Mouse (Mus musculus) forebrain, embryonic 16.5 days (tissue): ENCODE results near the gene Gm45234. TPM values are rescaled to one million over a fixed set of nuclear protein-coding genes. Genes with fewer than 3 reads are reported as not detected.
A peak's percentile ranks its signal among the peaks of the same experiment; 100 is the strongest.

ENCODE experiments used
- ATAC-seq: fragments of 200-750 bp; cut with Nextera tagmentation; 2 replicates; pipeline ENCODE4 v1.8.0; 2017; ENCODE audit warnings: mild to moderate bottlenecking, moderate library complexity
- H3K27ac ChIP-seq: fragments of 300-500 bp; sonication (generic); 2 replicates; pipeline ENCODE4 v1.5.1; 2014; ENCODE audit warnings: low read length, control low read depth
- H3K27me3 ChIP-seq: fragments of 300-500 bp; sonication (generic); replicated peaks from 2 replicates; pipeline ENCODE4 v1.6.1; 2014; ENCODE audit warnings: low read length; ENCODE audit not compliant: control insufficient read depth, insufficient read depth
- H3K36me3 ChIP-seq: fragments of 300-500 bp; sonication (generic); 2 replicates; pipeline ENCODE4 v1.6.1; 2014; ENCODE audit not compliant: control insufficient read depth, insufficient read depth
- H3K4me1 ChIP-seq: fragments of 300-500 bp; sonication (generic); replicated peaks from 2 replicates; pipeline ENCODE4 v1.6.1; 2014; ENCODE audit warnings: low read length; ENCODE audit not compliant: control insufficient read depth, insufficient read depth
- H3K4me2 ChIP-seq: fragments of 300-500 bp; sonication (generic); 2 replicates; pipeline ENCODE4 v1.6.1; 2014; ENCODE audit warnings: mild to moderate bottlenecking, low read length, control low read depth
- H3K4me3 ChIP-seq: fragments of 300-500 bp; sonication (generic); replicated peaks from 2 replicates; pipeline ENCODE4 v1.5.1; 2014; ENCODE audit warnings: mild to moderate bottlenecking, low read length, control low read depth
- H3K9ac ChIP-seq: fragments of 300-500 bp; sonication (generic); replicated peaks from 2 replicates; pipeline ENCODE4 v1.6.1; 2014; ENCODE audit warnings: low read depth, low read length, control low read depth
- H3K9me3 ChIP-seq: fragments of 300-500 bp; sonication (generic); 2 replicates; pipeline ENCODE4 v1.6.1; 2016; ENCODE audit warnings: low read length; ENCODE audit not compliant: control insufficient read depth
- WGBS: fragments of 180-500 bp; shearing (Covaris S2); extraction: QIAGEN DNeasy Blood & Tissue Kit; methylation state at CpG from one replicate; pipeline ENCODE4 v1.1.7; 2014; 5-methylcytosine and 5-hydroxymethylcytosine counted together
- polyA plus RNA-seq: library from polyadenylated mRNA; unstranded; fragments of >200 nt; fragmentation: Nextera tagmentation; extraction: Ambion mirVana; gene quantifications from 2 replicates; pipeline ENCODE4 v1.2.1, GENCODE M21; 2015

The Gm45234 gene
- polyA plus RNA-seq, 1 experiment from 2014 or later, result not detected

DNA sequence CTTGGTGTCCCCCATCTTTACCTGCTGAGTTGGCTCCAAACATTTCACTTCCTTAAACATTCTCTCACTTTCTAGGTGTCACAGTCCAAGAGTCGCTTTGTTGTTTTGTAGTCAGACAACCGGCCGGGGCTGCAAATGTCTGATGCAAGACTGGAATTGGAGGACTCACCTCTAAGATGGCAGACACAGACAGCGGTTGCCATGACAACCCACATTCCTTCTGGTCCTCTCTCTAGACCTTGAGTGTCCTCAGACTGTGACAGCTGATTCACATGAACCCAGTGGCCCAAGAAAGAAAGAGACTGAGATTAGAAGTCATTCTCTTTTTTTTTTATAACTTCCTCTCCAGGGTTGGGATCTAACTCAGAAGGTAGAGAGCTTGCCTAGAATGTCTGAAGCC, 33.7 kb upstream of the Gm45234 start:
- H3K9ac ChIP-seq, result no peak overlapping the region
- H3K4me3 ChIP-seq, result no peak overlapping the region
- no peaks in the 10 kb centered on the region for H3K36me3 ChIP-seq
- no peaks in the 10 kb centered on the region for H3K4me1 ChIP-seq
- H3K27ac ChIP-seq, result no peak overlapping the region
- H3K9me3 ChIP-seq, result no peaks in the 10 kb centered on the region
- 85% methylated on average over 4 of the region's 4 CpGs for WGBS
- no peak overlapping the region for H3K4me2 ChIP-seq
- ATAC-seq, result no peak
- H3K27me3 ChIP-seq, result no peaks in the 10 kb centered on the region

DNA sequence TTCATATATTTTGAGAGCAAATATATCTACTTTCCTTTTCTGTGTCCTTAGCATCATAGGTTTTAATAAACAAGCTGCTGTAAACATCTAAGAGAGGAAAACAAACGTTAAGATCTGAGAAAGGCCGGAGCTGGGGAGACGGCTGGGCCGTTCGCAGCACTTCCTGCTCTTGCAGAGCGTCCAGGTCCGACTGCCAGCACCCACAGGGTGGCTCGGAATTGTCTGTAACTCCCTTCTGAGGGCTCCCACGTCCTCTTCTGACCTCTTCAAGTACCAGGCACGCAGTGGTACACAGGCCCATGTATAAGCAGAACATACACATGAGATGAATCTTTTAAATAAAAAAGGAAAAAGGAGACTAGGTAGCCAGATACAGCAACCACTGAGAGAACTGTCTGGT, 31.9 kb upstream of the Gm45234 start:
- Histone ChIP-seq H3K9ac (no peak overlapping the region), H3K4me1 (0 out of 2 replicates have a peak, but pooled peaks cover under 1% of the 10 kb centered on the region), H3K4me2 (no peak overlapping the region), H3K36me3 (no peaks in the 10 kb centered on the region), H3K9me3 (no peaks in the 10 kb centered on the region), H3K27ac (no peak overlapping the region), H3K27me3 (no peaks in the 10 kb centered on the region), H3K4me3 (no peak overlapping the region)
- WGBS, result 85% methylated on average over 10 of the region's 10 CpGs
- ATAC-seq, result no peak

DNA sequence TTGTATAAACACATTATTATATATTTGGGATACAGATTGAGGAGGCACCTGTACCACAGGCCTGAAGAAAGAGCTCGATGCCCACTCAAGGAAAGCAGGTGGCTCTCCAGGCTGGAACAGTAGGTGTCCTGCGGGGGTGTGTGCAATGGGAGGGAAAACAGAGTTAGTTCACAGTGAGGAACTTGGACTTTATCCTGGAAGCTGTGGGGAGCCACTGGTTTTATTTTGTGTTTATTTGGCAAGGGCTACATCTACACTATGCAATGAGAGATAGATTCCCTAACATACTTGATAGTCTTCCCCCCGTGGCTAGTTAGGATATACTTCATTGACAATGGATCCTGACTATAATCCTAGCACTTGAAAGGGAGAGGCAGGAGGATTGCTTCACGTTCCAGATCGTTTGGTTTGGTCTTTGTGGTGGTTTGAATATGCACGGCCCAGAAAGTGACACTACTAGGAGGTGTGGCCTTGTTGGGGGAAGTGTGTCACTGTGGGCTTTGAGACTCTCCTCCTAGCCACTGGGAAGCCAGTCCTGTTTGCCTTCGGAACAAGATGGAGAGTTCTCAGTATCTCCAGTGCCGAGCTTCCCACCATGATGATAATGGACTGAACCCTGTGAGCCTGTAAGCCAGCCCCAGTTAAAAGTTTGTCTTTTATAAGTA, 31.1 kb upstream of the Gm45234 start:
- H3K9me3 ChIP-seq, result no peaks in the 10 kb centered on the region
- no peaks in the 10 kb centered on the region for H3K36me3 ChIP-seq
- ATAC-seq, result no peak; the same call in 1 of the 2 replicates
- H3K27me3 ChIP-seq, result no peaks in the 10 kb centered on the region
- peaks cover 6% of the 10 kb centered on the region; the same call in 1 of the 2 replicates for H3K4me1 ChIP-seq
- no peak overlapping the region for H3K27ac ChIP-seq
- H3K4me3 ChIP-seq, result no peak overlapping the region
- H3K4me2 ChIP-seq, result no peak overlapping the region
- H3K9ac ChIP-seq, result no peak overlapping the region
- 39% methylated on average over 8 of the region's 8 CpGs for WGBS

DNA sequence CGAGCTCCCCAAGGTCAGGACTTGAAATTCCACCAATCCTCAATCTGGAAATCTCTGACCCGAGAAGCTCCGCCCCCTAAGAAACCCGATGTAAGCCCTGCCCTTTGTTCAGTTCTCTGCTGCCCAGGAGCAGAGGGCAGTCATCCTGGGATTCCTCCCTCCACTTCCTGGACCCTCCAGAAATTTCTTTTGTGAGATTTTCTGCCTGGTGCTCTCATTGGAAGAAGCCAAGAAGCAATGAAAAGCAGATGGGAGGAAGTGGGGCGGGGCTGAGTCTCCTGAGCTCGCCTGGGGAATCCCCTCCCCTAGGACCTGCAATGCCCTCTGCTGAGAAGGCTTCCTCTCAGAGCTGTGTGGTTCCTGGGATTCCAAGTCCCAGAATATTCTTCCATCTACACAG, 26.6 kb upstream of the Gm45234 start:
- peaks cover 17% of the 10 kb centered on the region for H3K4me1 ChIP-seq
- no peaks in the 10 kb centered on the region for H3K36me3 ChIP-seq
- H3K27me3 ChIP-seq, result no peaks in the 10 kb centered on the region
- no peak overlapping the region for H3K9ac ChIP-seq
- no peak for ATAC-seq
- H3K9me3 ChIP-seq, result no peaks in the 10 kb centered on the region
- H3K4me2 ChIP-seq, result peak overlapping the region; percentile 17; the same call in 1 of the 2 replicates
- WGBS, result 34% methylated on average over 6 of the region's 6 CpGs
- H3K27ac ChIP-seq, result no peak overlapping the region
- no peak overlapping the region for H3K4me3 ChIP-seq

DNA sequence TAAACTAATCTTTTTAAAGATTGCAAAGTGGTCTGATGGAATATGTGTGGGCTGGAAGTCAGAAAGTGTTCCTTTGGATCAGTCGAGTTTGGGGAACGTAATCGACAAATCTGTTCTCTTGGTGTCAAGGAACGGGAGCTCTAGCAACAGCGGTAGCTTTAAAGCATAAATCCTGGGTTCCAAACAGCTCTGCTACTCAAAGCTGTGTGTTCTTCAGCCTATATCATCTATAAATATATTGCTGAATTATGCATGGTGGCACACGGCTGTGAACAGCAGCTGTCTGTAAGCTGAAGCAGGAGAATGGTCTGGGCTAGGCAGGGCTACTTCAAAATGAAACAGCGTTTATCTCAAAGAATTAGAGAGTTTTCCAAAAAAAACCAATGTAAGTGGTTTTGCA, 25.1 kb upstream of the Gm45234 start:
- H3K4me3 ChIP-seq, result no peak overlapping the region
- no peak overlapping the region for H3K27ac ChIP-seq
- no peaks in the 10 kb centered on the region for H3K27me3 ChIP-seq
- no peak for ATAC-seq
- 86% methylated on average over 7 of the region's 7 CpGs for WGBS
- H3K9me3 ChIP-seq, result no peaks in the 10 kb centered on the region
- peaks cover 17% of the 10 kb centered on the region for H3K4me1 ChIP-seq
- no peaks in the 10 kb centered on the region for H3K36me3 ChIP-seq
- no peak overlapping the region for H3K9ac ChIP-seq
- no peak overlapping the region for H3K4me2 ChIP-seq

DNA sequence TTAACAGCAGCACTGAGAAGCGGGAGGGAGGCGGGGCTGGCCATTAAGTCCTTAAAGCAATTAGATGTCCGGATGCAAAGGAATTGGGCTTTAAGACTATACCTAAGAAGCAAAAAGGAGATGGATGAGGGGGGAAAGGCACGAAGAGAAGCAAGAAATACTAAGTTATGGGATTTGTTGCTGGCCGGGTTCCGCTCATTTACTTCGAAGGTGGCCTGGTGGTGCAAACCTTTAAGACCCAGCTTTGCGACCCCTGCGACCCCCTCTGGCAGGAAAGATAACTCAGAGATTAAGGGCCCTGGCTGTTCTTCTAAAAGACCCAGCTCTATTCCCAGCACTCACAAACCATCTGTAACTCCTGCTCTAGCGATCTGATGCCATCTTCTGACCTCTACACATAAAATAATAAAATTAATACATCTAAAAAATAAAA, 24.2 kb upstream of the Gm45234 start:
- Histone ChIP-seq H3K9ac (peak overlapping the region; percentile 2; the same call in 1 of the 2 replicates), H3K4me1 (peaks cover 17% of the 10 kb centered on the region), H3K27me3 (no peaks in the 10 kb centered on the region), H3K36me3 (no peaks in the 10 kb centered on the region), H3K9me3 (no peaks in the 10 kb centered on the region), H3K4me3 (peak overlapping the region; percentile 40), H3K27ac (no peak overlapping the region), H3K4me2 (peak overlapping the region; percentile 79)
- 1% methylated on average over 10 of the region's 10 CpGs for WGBS
- peak; percentile 35; the same call in 1 of the 2 replicates for ATAC-seq

DNA sequence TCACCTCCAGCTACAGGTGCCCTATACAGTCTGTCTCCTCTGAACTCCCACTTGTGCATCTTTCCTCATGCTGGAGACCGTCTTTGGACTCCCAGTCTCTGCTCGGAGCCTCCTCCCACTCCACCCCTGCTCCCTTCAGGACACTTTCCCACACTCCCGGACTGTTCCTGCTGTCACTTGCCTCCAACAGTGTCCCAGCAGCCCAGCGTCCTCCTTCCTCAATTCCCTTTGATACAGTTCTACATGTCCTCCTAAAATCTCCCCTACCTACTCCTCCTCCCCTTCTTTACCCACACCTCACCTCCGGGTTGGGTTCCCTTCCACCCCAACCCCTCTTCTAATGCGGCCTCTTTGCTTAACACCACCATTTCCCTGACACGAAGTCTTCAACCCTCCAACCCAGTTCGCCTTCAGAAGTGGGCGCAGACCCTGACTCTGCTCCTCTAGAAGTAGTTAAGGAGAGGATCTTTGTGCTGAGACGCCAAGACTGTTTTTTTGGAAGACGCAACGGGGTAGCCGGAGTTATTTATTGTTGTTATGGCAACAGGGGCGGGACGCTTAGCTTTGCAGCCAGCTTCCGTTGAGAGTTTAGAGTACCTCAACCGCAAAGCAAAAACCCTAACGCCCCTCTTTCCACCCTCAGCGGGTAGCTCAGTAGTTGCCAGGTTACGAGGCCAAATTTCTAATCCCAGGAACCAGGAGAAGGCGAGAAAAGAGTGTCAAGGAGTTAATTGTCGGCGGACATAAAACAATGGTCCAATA, 23.6 kb upstream of the Gm45234 start, which contains the start of gene Lrrc23:
Lrrc23 (minus strand) TSS at position 506 of the 762 bp plus-strand sequence.
- no peak within 1 kb of the TSS for H3K27ac ChIP-seq
- H3K4me3 ChIP-seq, result peak within 1 kb of the TSS; percentile 40
- no peaks in the 10 kb centered on the region for H3K9me3 ChIP-seq
- 2% methylated on average over 23 of the region's 23 CpGs for WGBS
- no peaks in the 10 kb centered on the region for H3K27me3 ChIP-seq
- H3K36me3 ChIP-seq, result no peaks in the 10 kb centered on the region
- H3K4me1 ChIP-seq, result peaks cover 17% of the 10 kb centered on the region
- peak within 1 kb of the TSS; percentile 2; the same call in 1 of the 2 replicates for H3K9ac ChIP-seq
- peak; percentile 59 for ATAC-seq
- peak within 1 kb of the TSS; percentile 79 for H3K4me2 ChIP-seq

DNA sequence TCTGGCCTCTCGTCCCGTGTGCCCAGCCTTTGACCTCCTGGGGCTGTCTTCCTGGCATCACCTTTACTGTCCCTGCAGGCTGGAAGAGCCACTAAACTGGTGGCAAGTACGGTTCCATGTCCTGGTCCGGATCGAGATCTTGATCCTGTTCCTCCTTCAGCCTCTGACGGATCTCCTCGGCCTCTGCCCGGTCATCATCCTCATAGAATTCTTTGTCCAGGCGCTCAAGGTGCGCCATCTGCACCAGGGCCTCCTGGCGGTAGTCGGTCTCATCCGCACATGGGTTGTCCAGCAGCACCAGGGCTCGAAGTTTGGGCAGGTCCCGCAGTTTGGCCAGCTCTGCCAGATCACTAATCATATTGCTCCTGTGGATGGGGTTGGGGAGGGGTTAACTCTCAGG, 14.7 kb upstream of the Gm45234 start:
- ATAC-seq, result no peak
- Histone ChIP-seq H3K4me1 (peaks cover 14% of the 10 kb centered on the region), H3K36me3 (no peaks in the 10 kb centered on the region), H3K4me3 (no peak overlapping the region), H3K9me3 (no peaks in the 10 kb centered on the region), H3K9ac (no peak overlapping the region), H3K4me2 (no peak overlapping the region), H3K27ac (no peak overlapping the region), H3K27me3 (no peaks in the 10 kb centered on the region)
- 89% methylated on average over 15 of the region's 15 CpGs for WGBS

DNA sequence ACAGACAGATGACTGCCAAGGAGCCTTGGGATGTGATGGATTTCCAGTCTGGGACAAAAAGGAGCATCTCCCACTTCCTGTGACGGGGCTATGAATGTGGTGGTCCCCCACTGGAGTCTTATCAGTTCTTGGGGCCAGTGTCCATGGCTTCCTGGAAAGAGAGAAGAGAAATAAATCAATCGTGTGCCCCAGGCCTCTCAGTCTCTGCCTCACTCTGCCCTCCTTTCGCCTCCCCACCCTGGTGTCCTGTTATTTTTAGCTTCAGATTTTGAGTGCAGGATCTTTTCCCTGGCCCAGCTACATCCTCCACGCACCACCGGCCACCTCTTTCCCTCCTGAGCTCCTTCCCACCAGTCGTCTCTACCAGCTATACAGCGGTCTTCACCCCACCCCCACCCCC, 14.2 kb upstream of the Gm45234 start:
- Histone ChIP-seq H3K9ac (peak overlapping the region; percentile 77), H3K4me2 (peak overlapping the region; percentile 86), H3K4me3 (peak overlapping the region; percentile 62), H3K36me3 (no peaks in the 10 kb centered on the region), H3K4me1 (peaks cover 14% of the 10 kb centered on the region), H3K27me3 (no peaks in the 10 kb centered on the region), H3K9me3 (no peaks in the 10 kb centered on the region), H3K27ac (no peak overlapping the region)
- ATAC-seq, result no peak
- 62% methylated on average over 7 of the region's 7 CpGs for WGBS
